Mouse (Mus musculus): ENCODE measurements around the gene Gm3646. TPM values are rescaled to one million over a fixed set of nuclear protein-coding genes. Genes with fewer than 3 reads are reported as not detected.

The Gm3646 gene
- polyA plus RNA-seq, 1 experiment: not detected

DNA sequence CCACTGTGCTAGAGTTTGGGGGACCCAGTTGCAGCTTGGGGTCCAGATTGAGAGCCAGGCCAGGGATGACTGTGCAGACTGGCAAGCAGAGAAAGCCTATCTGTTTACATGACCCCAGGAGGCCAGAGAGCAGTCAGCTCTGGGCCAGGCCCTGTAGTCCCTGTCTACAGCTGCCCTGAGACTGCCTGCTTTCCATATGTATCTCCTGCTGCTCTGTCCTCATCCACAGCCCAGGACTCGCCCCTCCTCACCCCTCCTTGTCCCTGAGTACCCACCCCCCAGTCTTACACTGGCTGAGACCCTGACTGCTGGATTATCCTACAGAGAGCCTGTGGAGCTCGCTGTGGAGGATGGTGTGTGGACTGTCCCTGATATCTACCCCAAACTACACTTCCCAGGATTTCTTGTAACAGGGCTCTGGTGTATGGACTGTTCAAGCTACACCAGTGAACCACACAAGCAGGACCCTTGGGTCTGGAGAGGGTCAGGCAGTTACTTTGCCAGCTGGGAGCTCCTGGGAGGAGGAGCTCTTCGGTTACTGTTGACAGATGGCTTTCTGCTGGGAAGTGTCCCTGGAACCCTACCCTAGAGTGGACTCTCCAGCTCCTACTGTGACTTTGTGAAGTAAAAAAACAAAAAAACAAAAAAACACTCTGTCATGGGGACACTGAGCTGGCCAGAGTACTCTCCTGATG lies 32.6 kb downstream of the Gm3646 start:
- H3K36me3 ChIP-seq (ENCODE audit: control insufficient read depth, insufficient read depth, low read length): no peaks in the 10 kb centered on the region
- TF ChIP-seq POLR2A (IDR thresholded peaks at IDR 0.05; ENCODE audit: low read depth, low read length) (no peak), CTCF (IDR thresholded peaks at IDR 0.05; ENCODE audit: extremely low read depth, insufficient read depth, insufficient read length, insufficient replicate concordance) (no peak)

DNA sequence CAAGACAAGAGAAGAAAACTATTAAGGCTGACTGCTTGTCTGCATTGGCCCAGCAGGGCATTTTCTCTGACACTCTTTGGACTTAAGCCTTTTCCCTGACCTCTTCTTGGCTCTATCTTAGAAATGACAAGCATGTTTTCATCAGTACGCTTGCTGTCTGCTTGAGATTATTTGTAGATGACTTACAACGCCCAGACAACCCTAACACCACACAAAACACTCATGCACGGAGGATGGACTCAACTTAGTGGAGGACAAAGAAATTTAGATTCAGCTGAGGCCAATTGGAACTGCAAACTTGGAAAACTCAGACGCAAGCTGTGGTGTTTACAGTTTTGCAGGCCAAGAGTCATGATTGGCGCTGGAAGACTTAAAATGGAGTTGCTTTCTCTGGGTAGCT lies 34.7 kb downstream of the Gm3646 start:
- Histone ChIP-seq H3K27me3 (ENCODE audit: control insufficient read depth, insufficient read depth, low read length) (no peaks in the 10 kb centered on the region), H3K4me1 (ENCODE audit: control insufficient read depth, insufficient read depth, insufficient read length) (no peaks in the 10 kb centered on the region), H3K36me3 (ENCODE audit: control insufficient read depth, insufficient read depth, low read length) (no peaks in the 10 kb centered on the region), H3K4me3 (ENCODE audit: extremely low read depth, insufficient read depth, insufficient read length) (no peak overlapping the region), H3K27ac (ENCODE audit: insufficient read depth, low read length) (no peak overlapping the region)
- no peak for DNase-seq (ENCODE audit: low read depth in 1 of 2, low spot score in 2 of 2)
- WGBS: 85% methylated on average over 5 of the region's 5 CpGs
- TF ChIP-seq CTCF (IDR thresholded peaks at IDR 0.05; ENCODE audit: extremely low read depth, insufficient read depth, insufficient read length, insufficient replicate concordance) (no peak), POLR2A (IDR thresholded peaks at IDR 0.05; ENCODE audit: low read depth, low read length) (no peak)

More for the DNA sequence above, 32.6 kb downstream of the Gm3646 start:
- H3K27me3 ChIP-seq (ENCODE audit: control insufficient read depth, insufficient read depth, low read length): no peaks in the 10 kb centered on the region
- H3K27ac ChIP-seq (ENCODE audit: insufficient read depth, low read length): no peak overlapping the region
- no peaks in the 10 kb centered on the region for H3K4me1 ChIP-seq (ENCODE audit: control insufficient read depth, insufficient read depth, insufficient read length)
- H3K4me3 ChIP-seq (ENCODE audit: extremely low read depth, insufficient read depth, insufficient read length): no peak overlapping the region
- 85% methylated on average over 3 of the region's 3 CpGs for WGBS
- DNase-seq (ENCODE audit: low read depth in 1 of 2, low spot score in 2 of 2): no peak

DNA sequence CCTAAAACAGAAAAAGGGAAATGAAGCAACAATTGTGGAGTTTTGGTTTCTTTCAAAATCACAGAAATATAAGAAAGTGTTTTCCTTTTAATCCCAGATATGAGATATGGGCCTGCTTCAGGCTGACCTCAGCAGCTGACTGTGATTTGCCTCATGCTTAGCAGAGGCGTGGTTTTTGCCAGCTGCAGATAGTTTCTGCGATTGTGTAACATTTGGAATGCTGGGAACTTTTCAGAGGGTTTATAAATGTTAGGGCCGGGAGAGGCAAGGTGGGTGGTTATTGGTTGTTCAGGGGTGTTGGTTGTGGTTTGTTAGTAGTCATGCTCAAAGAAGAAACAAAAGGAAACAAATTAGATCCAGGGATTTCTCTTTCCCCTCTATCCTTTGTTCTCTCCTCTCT lies 37.1 kb downstream of the Gm3646 start:
- H3K27me3 ChIP-seq (ENCODE audit: control insufficient read depth, insufficient read depth, low read length): no peaks in the 10 kb centered on the region
- WGBS: 86% methylated on average over 3 of the region's 3 CpGs
- H3K36me3 ChIP-seq (ENCODE audit: control insufficient read depth, insufficient read depth, low read length): no peaks in the 10 kb centered on the region
- no peak overlapping the region for H3K4me3 ChIP-seq (ENCODE audit: extremely low read depth, insufficient read depth, insufficient read length)
- H3K27ac ChIP-seq (ENCODE audit: insufficient read depth, low read length): no peak overlapping the region
- DNase-seq (ENCODE audit: low read depth in 1 of 2, low spot score in 2 of 2): no peak
- no peaks in the 10 kb centered on the region for H3K4me1 ChIP-seq (ENCODE audit: control insufficient read depth, insufficient read depth, insufficient read length)
- TF ChIP-seq POLR2A (IDR thresholded peaks at IDR 0.05; ENCODE audit: low read depth, low read length): no peak
- TF ChIP-seq CTCF (IDR thresholded peaks at IDR 0.05; ENCODE audit: extremely low read depth, insufficient read depth, insufficient read length, insufficient replicate concordance): no peak

DNA sequence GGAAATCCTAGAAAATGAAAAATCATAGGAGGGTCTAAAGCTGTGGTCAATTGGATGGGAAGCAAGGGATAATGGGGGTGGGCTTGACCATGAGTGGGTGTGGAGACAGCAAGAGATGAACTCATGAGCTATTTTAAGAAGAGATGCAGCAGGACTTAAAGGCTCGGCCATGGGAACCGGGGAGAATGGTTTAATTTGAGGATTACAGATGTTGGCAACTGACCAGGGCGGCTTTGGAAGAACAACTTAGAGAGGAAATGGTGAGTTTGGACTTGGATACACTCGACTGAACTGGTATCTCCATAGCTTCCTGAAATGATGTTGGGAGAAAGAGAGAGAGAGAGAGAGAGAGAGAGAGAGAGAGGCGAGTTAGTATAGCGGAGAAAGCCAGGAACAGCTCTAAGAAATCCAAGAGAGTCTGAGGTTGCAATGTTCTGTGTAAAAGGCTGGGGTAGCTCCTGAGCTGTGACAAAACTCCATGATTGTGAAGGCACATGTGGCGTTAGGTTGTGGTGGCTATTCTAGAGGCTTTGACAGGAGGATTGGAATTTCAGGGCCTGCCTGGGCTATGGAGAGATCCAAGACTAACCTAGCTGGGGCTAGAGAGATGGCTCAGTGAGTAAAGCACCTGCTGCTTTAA lies 39.2 kb downstream of the Gm3646 start:
- WGBS: 86% methylated on average over 7 of the region's 7 CpGs
- no peak overlapping the region for H3K27ac ChIP-seq (ENCODE audit: insufficient read depth, low read length)
- H3K36me3 ChIP-seq (ENCODE audit: control insufficient read depth, insufficient read depth, low read length): no peaks in the 10 kb centered on the region
- H3K4me1 ChIP-seq (ENCODE audit: control insufficient read depth, insufficient read depth, insufficient read length): no peaks in the 10 kb centered on the region; the same call in 1 of the 2 replicates
- TF ChIP-seq CTCF (IDR thresholded peaks at IDR 0.05; ENCODE audit: extremely low read depth, insufficient read depth, insufficient read length, insufficient replicate concordance) (no peak), POLR2A (IDR thresholded peaks at IDR 0.05; ENCODE audit: low read depth, low read length) (no peak)
- no peak overlapping the region for H3K4me3 ChIP-seq (ENCODE audit: extremely low read depth, insufficient read depth, insufficient read length)
- DNase-seq (ENCODE audit: low read depth in 1 of 2, low spot score in 2 of 2): no peak
- H3K27me3 ChIP-seq (ENCODE audit: control insufficient read depth, insufficient read depth, low read length): no peaks in the 10 kb centered on the region

DNA sequence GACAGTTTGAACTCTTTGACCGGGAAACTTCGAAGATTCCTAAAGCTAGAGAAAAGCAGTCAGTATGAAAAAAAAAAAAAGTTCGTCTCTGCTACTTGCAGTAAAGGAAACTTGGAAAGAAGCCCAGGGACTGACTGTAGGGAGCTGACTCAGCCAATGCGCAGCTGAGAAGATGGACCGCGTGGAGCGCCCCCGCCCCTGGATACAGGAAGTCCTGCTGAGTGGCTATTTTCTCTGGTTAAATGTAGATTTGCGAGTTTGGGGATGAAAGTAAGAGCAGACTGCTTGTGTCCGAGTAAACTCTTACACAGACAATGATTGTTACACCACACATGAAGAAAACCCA lies 43.1 kb downstream of the Gm3646 start:
- H3K4me1 ChIP-seq (ENCODE audit: control insufficient read depth, insufficient read depth, insufficient read length): no peaks in the 10 kb centered on the region; the same call in 1 of the 2 replicates
- WGBS: 9% methylated on average over 10 of the region's 10 CpGs
- H3K4me3 ChIP-seq (ENCODE audit: extremely low read depth, insufficient read depth, insufficient read length): no peak overlapping the region
- peak in 1 of 2 experiments; percentile 26 for DNase-seq (ENCODE audit: low read depth in 1 of 2, low spot score in 2 of 2)
- no peak for TF ChIP-seq POLR2A (IDR thresholded peaks at IDR 0.05; ENCODE audit: low read depth, low read length)
- no peak for TF ChIP-seq CTCF (IDR thresholded peaks at IDR 0.05; ENCODE audit: extremely low read depth, insufficient read depth, insufficient read length, insufficient replicate concordance)
- H3K27me3 ChIP-seq (ENCODE audit: control insufficient read depth, insufficient read depth, low read length): no peaks in the 10 kb centered on the region
- no peaks in the 10 kb centered on the region for H3K36me3 ChIP-seq (ENCODE audit: control insufficient read depth, insufficient read depth, low read length)
- peak overlapping the region; percentile 36 for H3K27ac ChIP-seq (ENCODE audit: insufficient read depth, low read length)

GRCm38 (mm10) chr1:39761211-39762024 lies 43.7 kb downstream of the Gm3646 start:
- TF ChIP-seq POLR2A (IDR thresholded peaks at IDR 0.05; ENCODE audit: low read depth, low read length) (no peak), CTCF (IDR thresholded peaks at IDR 0.05; ENCODE audit: extremely low read depth, insufficient read depth, insufficient read length, insufficient replicate concordance) (peak; percentile 18; the same call in 1 of the 2 replicates)
- no peaks in the 10 kb centered on the region for H3K36me3 ChIP-seq (ENCODE audit: control insufficient read depth, insufficient read depth, low read length)
- H3K27me3 ChIP-seq (ENCODE audit: control insufficient read depth, insufficient read depth, low read length): no peaks in the 10 kb centered on the region
- peak overlapping the region; percentile 36; the same call in 1 of the 2 replicates for H3K27ac ChIP-seq (ENCODE audit: insufficient read depth, low read length)
- H3K4me3 ChIP-seq (ENCODE audit: extremely low read depth, insufficient read depth, insufficient read length): no peak overlapping the region
- DNase-seq (ENCODE audit: low read depth in 1 of 2, low spot score in 2 of 2): peak in 1 of 2 experiments; percentile 26
- 6% methylated on average over 22 of the region's 22 CpGs for WGBS
- no peaks in the 10 kb centered on the region; the same call in 1 of the 2 replicates for H3K4me1 ChIP-seq (ENCODE audit: control insufficient read depth, insufficient read depth, insufficient read length)
